Mouse (Mus musculus): ENCODE results near the gene Gm20458. TPM values are rescaled to one million over a fixed set of nuclear protein-coding genes. Genes with fewer than 3 reads are reported as not detected.
A peak's percentile ranks its signal among the peaks of the same experiment; 100 is the strongest.

Gene Gm20458
- polyA plus RNA-seq, 1 experiment = 31.6 TPM

DNA sequence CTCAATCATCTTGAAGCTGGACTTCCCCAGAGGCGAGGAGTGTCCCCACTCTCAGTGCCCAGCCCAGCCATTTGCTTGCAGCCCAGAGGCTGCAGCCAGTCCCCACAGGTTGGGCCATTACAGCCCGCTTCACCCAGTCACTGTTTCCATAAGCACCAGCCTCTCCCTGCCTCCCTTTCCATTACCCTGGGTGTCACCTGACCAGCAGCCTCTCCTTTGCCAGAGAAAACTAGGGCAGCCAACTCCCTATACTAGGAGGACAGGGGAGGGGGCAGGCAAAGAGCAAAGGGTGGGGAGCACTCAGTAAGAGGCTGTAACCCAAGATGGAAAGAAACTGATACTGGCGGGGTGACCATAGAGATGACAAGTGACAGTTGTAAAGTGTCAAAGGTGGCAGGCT is 23.8 kb upstream of the Gm20458 start:
- TF ChIP-seq POLR2A (IDR thresholded peaks at IDR 0.05; ENCODE audit: insufficient read length, low read depth) = no peak
- TF ChIP-seq TCF12 (IDR thresholded peaks at IDR 0.05; ENCODE audit: insufficient read depth, poor library complexity, severe bottlenecking) = no peak
- no peak for TF ChIP-seq MYOD1 (IDR thresholded peaks at IDR 0.05; ENCODE audit: control insufficient read depth in 1 of 3, insufficient read length in 2 of 3, low read depth in 2 of 3)
- no peak for TF ChIP-seq CEBPB (IDR thresholded peaks at IDR 0.05; ENCODE audit: insufficient read depth, poor library complexity, severe bottlenecking)
- no peak for TF ChIP-seq E2F4 (IDR thresholded peaks at IDR 0.05; ENCODE audit: insufficient read depth)
- no peak for TF ChIP-seq MAX (IDR thresholded peaks at IDR 0.05; ENCODE audit: low read depth)
- TF ChIP-seq MYOG (IDR thresholded peaks at IDR 0.05; ENCODE audit: control insufficient read depth in 1 of 3, insufficient read depth in 1 of 3, insufficient read length in 2 of 3, low read depth in 2 of 3) = no peak
- TF ChIP-seq TCF3 (IDR thresholded peaks at IDR 0.05; ENCODE audit: insufficient read length, low read depth) = no peak
- no peak for TF ChIP-seq USF1 (IDR thresholded peaks at IDR 0.05; ENCODE audit: low read depth)
- Histone ChIP-seq H3ac (ENCODE audit: control insufficient read depth, insufficient read length) (no peak overlapping the region), H3K27me3 (ENCODE audit: control insufficient read depth, insufficient read depth, insufficient read length) (no peaks in the 10 kb centered on the region), H3K79me2 (ENCODE audit: control insufficient read depth, insufficient read depth) (peaks cover 83% of the 10 kb centered on the region), H3K36me3 (ENCODE audit: control insufficient read depth, insufficient read depth) (no peaks in the 10 kb centered on the region), H3K4me3 (no peak overlapping the region), H3K4me2 (ENCODE audit: low read depth) (peak overlapping the region; percentile 82)

DNA sequence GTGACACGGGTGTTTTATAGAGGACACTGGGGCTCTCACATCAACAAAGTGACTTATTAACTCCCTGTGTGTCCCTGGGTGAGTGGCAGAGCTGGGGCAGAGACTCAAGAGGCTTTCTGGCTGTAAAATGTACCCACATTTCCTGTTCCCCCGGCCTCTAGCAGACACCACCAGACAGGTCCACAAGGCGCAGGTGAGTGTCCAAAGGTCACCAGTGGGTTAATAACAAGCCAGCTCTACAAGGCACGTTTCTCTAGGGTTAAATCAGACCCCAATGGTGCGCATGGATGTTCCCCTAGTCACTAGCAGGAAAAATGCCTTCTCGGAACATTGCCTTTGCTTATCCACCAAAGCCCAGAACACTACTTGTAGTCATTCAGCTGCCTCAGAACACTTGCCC is 23.1 kb upstream of the Gm20458 start:
- no peaks in the 10 kb centered on the region for H3K27me3 ChIP-seq (ENCODE audit: control insufficient read depth, insufficient read depth, insufficient read length)
- H3ac ChIP-seq (ENCODE audit: control insufficient read depth, insufficient read length) = no peak overlapping the region
- peaks cover 91% of the 10 kb centered on the region for H3K79me2 ChIP-seq (ENCODE audit: control insufficient read depth, insufficient read depth)
- H3K4me3 ChIP-seq = no peak overlapping the region
- peak overlapping the region; percentile 82 for H3K4me2 ChIP-seq (ENCODE audit: low read depth)
- no peak for TF ChIP-seq MYOG (IDR thresholded peaks at IDR 0.05; ENCODE audit: control insufficient read depth in 1 of 3, insufficient read depth in 1 of 3, insufficient read length in 2 of 3, low read depth in 2 of 3)
- TF ChIP-seq SRF (IDR thresholded peaks at IDR 0.05; ENCODE audit: control insufficient read depth, insufficient read length, low read depth) = no peak
- TF ChIP-seq USF1 (IDR thresholded peaks at IDR 0.05; ENCODE audit: low read depth) = no peak
- TF ChIP-seq CEBPB (IDR thresholded peaks at IDR 0.05; ENCODE audit: insufficient read depth, poor library complexity, severe bottlenecking) = no peak
- no peak for TF ChIP-seq POLR2AphosphoS2 (IDR thresholded peaks at IDR 0.05; ENCODE audit: insufficient read length, low read depth)
- no peak for TF ChIP-seq POLR2A (IDR thresholded peaks at IDR 0.05; ENCODE audit: insufficient read length, low read depth)
- TF ChIP-seq TCF12 (IDR thresholded peaks at IDR 0.05; ENCODE audit: insufficient read depth, poor library complexity, severe bottlenecking) = no peak
- no peak for TF ChIP-seq MAX (IDR thresholded peaks at IDR 0.05; ENCODE audit: low read depth)
- H3K36me3 ChIP-seq (ENCODE audit: control insufficient read depth, insufficient read depth) = no peaks in the 10 kb centered on the region

DNA sequence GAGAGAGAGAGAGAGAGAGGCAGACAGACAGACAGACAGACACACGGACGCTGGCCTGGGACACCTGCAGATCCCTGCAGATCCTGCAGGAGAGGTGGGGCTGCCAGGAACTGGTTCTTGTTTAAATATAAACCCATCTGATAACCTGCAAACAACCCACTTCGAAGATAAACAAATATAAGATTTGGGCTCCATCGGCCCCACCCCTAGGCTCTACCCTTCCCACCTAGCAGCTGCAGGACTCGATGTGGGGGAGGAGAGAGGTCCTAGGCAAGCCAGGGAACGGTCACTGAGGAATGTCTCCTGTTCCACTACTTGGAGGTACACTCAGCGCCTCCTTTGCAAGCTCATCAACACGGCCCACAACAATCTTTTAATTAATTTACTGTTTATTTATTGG is 22.5 kb upstream of the Gm20458 start:
- no peaks in the 10 kb centered on the region for H3K36me3 ChIP-seq (ENCODE audit: control insufficient read depth, insufficient read depth)

DNA sequence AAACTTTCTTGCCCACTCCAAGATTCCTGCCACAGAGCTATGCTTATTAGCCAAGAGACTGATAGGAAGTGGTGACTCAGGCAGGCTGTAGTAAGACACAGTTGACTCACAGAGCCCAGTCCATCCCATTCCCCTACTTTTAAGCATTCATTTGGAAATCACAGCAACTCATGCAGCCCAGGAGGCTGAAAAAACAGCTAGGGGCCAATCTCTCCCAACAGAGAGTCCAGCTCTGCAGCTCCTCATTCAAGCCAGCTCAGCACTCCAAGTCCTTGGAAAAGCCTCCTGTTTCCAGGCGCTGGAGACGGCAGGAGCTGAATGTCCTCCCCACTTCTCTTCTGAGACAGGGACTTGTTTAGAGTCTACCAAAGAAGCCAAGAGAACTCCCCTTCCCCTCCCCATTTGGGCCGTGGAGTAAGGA is 21.8 kb upstream of the Gm20458 start:
- Histone ChIP-seq H3ac (ENCODE audit: control insufficient read depth, insufficient read length) (no peak overlapping the region), H3K27me3 (ENCODE audit: control insufficient read depth, insufficient read depth, insufficient read length) (no peaks in the 10 kb centered on the region), H3K4me2 (ENCODE audit: low read depth) (peak overlapping the region; percentile 82), H3K79me2 (ENCODE audit: control insufficient read depth, insufficient read depth) (peaks cover 85% of the 10 kb centered on the region), H3K4me3 (no peak overlapping the region), H3K36me3 (ENCODE audit: control insufficient read depth, insufficient read depth) (no peaks in the 10 kb centered on the region)
- TF ChIP-seq SRF (IDR thresholded peaks at IDR 0.05; ENCODE audit: control insufficient read depth, insufficient read length, low read depth) = no peak
- peak; percentile 42; the same call in 1 of the 2 replicates for TF ChIP-seq CEBPB (IDR thresholded peaks at IDR 0.05; ENCODE audit: insufficient read depth, poor library complexity, severe bottlenecking)

More for the DNA sequence above, 22.5 kb upstream of the Gm20458 start:
- no peaks in the 10 kb centered on the region for H3K27me3 ChIP-seq (ENCODE audit: control insufficient read depth, insufficient read depth, insufficient read length)
- H3K79me2 ChIP-seq (ENCODE audit: control insufficient read depth, insufficient read depth) = peaks cover 92% of the 10 kb centered on the region
- H3ac ChIP-seq (ENCODE audit: control insufficient read depth, insufficient read length) = no peak overlapping the region
- TF ChIP-seq MYOD1 (IDR thresholded peaks at IDR 0.05; ENCODE audit: control insufficient read depth in 1 of 3, insufficient read length in 2 of 3, low read depth in 2 of 3) (peak in 1 of 3 experiments; percentile 74), E2F4 (IDR thresholded peaks at IDR 0.05; ENCODE audit: insufficient read depth) (no peak), TCF3 (IDR thresholded peaks at IDR 0.05; ENCODE audit: insufficient read length, low read depth) (no peak), MYOG (IDR thresholded peaks at IDR 0.05; ENCODE audit: control insufficient read depth in 1 of 3, insufficient read depth in 1 of 3, insufficient read length in 2 of 3, low read depth in 2 of 3) (peak in 1 of 3 experiments; percentile 69)
- peak overlapping the region; percentile 82 for H3K4me2 ChIP-seq (ENCODE audit: low read depth)
- no peak overlapping the region for H3K4me3 ChIP-seq

DNA sequence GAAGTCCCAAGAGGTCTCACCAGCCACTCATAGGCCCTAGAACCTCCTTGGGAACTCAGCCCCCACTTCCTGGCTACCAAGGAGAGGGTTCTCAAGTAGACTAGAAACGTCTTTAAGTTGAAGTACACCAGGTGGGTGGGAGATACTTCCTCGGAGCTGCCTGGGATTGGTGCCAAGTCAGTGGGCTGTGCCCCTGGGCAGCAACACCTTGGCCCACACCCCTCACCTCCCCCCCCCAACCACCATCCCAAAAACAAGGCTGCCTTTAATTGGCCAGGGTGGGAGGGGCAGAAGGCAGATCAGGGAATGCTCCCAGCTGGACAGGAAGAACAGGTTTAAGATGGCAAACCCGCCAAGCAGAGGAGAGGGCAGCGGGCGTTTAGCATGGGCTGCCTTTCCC is 20.5 kb upstream of the Gm20458 start:
- Histone ChIP-seq H3K4me3 (peak overlapping the region; percentile 96), H3K79me2 (ENCODE audit: control insufficient read depth, insufficient read depth) (peaks cover 72% of the 10 kb centered on the region), H3K27me3 (ENCODE audit: control insufficient read depth, insufficient read depth, insufficient read length) (no peaks in the 10 kb centered on the region), H3K36me3 (ENCODE audit: control insufficient read depth, insufficient read depth) (no peaks in the 10 kb centered on the region), H3ac (ENCODE audit: control insufficient read depth, insufficient read length) (no peak overlapping the region), H3K4me2 (ENCODE audit: low read depth) (peak overlapping the region; percentile 82)
- TF ChIP-seq MYOD1 (IDR thresholded peaks at IDR 0.05; ENCODE audit: control insufficient read depth in 1 of 3, insufficient read length in 2 of 3, low read depth in 2 of 3) (no peak), MYOG (IDR thresholded peaks at IDR 0.05; ENCODE audit: control insufficient read depth in 1 of 3, insufficient read depth in 1 of 3, insufficient read length in 2 of 3, low read depth in 2 of 3) (no peak), POLR2AphosphoS2 (IDR thresholded peaks at IDR 0.05; ENCODE audit: insufficient read length, low read depth) (no peak), USF1 (IDR thresholded peaks at IDR 0.05; ENCODE audit: low read depth) (no peak), REST (IDR thresholded peaks at IDR 0.05; ENCODE audit: insufficient read depth, insufficient read length) (no peak), E2F4 (IDR thresholded peaks at IDR 0.05; ENCODE audit: insufficient read depth) (no peak)

Measured in myocyte (in vitro differentiated cells).